Mouse (Mus musculus) hindbrain, embryonic 12.5 days (tissue): ENCODE measurements at regions not wholly inside any gene's neighbourhood (a gene's known extent, or its start where the extent isn't known, plus 50 kb on each side); places are given as distances from the start of the nearest gene placed in this dataset.

Experiments used
- ATAC-seq: fragments of 200-750 bp; cut with Nextera tagmentation; 2 replicates; pipeline ENCODE4 v1.8.0; 2017; ENCODE audit warnings: moderate TSS enrichment; ENCODE audit not compliant: low FRiP score
- H3K27ac ChIP-seq: fragments of 300-500 bp; sonication (generic); 2 replicates; pipeline ENCODE4 v1.5.1; 2016; ENCODE audit warnings: mild to moderate bottlenecking
- H3K27me3 ChIP-seq: fragments of 300-500 bp; sonication (generic); 2 replicates; pipeline ENCODE4 v1.6.1; 2016; ENCODE audit warnings: mild to moderate bottlenecking
- H3K36me3 ChIP-seq: fragments of 300-500 bp; sonication (generic); 2 replicates; pipeline ENCODE4 v1.6.1; 2016; ENCODE audit warnings: mild to moderate bottlenecking
- H3K4me1 ChIP-seq: fragments of 300-500 bp; sonication (generic); 2 replicates; pipeline ENCODE4 v1.6.1; 2016
- H3K4me2 ChIP-seq: fragments of 300-500 bp; sonication (generic); replicated peaks from 2 replicates; pipeline ENCODE4 v1.6.1; 2016; ENCODE audit warnings: mild to moderate bottlenecking
- H3K4me3 ChIP-seq: fragments of 300-500 bp; sonication (generic); 2 replicates; pipeline ENCODE4 v1.5.1; 2016; ENCODE audit warnings: mild to moderate bottlenecking
- H3K9ac ChIP-seq: fragments of 300-500 bp; sonication (generic); 2 replicates; pipeline ENCODE4 v1.6.1; 2016; ENCODE audit warnings: mild to moderate bottlenecking, moderate library complexity
- H3K9me3 ChIP-seq: fragments of 300-500 bp; sonication (generic); replicated peaks from 2 replicates; pipeline ENCODE4 v1.6.1; 2016; ENCODE audit warnings: mild to moderate bottlenecking
- WGBS: fragments of 180-500 bp; shearing (Covaris S2); methylation state at CpG from one replicate; pipeline ENCODE4 v1.1.7; 2016; 5-methylcytosine and 5-hydroxymethylcytosine counted together

DNA sequence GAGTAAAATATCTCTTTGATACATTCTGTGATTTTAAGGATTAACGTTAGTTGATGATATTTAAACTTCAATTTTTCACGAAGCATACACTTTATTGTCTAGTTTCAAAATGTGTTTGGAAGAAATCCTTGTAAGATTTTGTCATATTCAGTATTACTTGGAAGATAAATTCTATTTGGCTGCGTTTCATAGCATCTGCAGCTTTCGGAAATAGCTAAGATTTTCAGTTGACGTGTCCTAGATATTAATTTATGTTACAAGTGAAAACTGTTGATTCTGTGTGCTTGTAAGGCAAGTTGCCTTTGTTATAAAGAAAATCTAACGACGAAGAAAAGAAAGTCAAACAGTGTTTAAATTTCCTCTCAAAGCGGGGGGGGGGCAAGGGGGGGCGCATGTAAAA is 284.5 kb downstream of the Trim52 start:
- WGBS = 91% methylated on average over 9 of the region's 9 CpGs
- Histone ChIP-seq H3K4me1 (no peaks in the 10 kb centered on the region), H3K9me3 (no peaks in the 10 kb centered on the region), H3K36me3 (no peaks in the 10 kb centered on the region), H3K4me2 (no peak overlapping the region), H3K27me3 (no peaks in the 10 kb centered on the region), H3K27ac (no peak overlapping the region), H3K9ac (no peak overlapping the region), H3K4me3 (no peak overlapping the region)
- ATAC-seq = no peak

DNA sequence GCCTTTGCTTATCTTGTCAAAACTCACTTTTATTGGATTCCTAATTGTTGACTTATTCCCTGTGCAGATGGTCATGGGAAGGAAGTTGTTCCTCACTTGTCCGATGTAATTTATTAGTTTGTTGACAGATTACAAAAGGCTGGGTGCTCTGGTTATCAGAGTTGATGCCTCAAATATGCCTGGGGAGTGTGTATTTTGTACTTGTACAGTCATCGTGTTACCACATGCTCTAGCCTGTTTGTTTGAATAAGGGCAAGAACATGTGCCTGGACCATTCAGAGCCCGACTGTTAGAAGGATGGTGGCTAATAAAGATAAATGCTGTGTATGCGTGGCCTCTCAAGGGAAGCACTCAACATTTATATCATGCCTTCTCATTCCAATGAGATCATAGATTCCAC is 288.0 kb downstream of the Trim52 start:
- no peak for ATAC-seq
- WGBS = 72% methylated on average over 4 of the region's 4 CpGs
- no peak overlapping the region for H3K27ac ChIP-seq

GRCm38 (mm10) chr14:106412917-106413558 is 307.0 kb downstream of the Trim52 start:
- Histone ChIP-seq H3K9ac (no peak overlapping the region), H3K27me3 (no peaks in the 10 kb centered on the region), H3K4me3 (no peak overlapping the region), H3K27ac (no peak overlapping the region), H3K4me1 (no peaks in the 10 kb centered on the region), H3K9me3 (no peaks in the 10 kb centered on the region), H3K4me2 (no peak overlapping the region), H3K36me3 (no peaks in the 10 kb centered on the region)
- 88% methylated on average over 2 of the region's 2 CpGs for WGBS
- no peak for ATAC-seq

More for the DNA sequence above, 288.0 kb downstream of the Trim52 start:
- H3K9ac ChIP-seq = no peak overlapping the region
- H3K4me3 ChIP-seq = no peak overlapping the region
- H3K4me1 ChIP-seq = no peaks in the 10 kb centered on the region
- H3K9me3 ChIP-seq = no peaks in the 10 kb centered on the region
- no peaks in the 10 kb centered on the region for H3K36me3 ChIP-seq
- H3K27me3 ChIP-seq = no peaks in the 10 kb centered on the region
- no peak overlapping the region for H3K4me2 ChIP-seq

GRCm38 (mm10) chr14:106424714-106425113 is 318.7 kb downstream of the Trim52 start:
- ATAC-seq = no peak
- H3K27ac ChIP-seq = no peak overlapping the region
- H3K9me3 ChIP-seq = no peaks in the 10 kb centered on the region

DNA sequence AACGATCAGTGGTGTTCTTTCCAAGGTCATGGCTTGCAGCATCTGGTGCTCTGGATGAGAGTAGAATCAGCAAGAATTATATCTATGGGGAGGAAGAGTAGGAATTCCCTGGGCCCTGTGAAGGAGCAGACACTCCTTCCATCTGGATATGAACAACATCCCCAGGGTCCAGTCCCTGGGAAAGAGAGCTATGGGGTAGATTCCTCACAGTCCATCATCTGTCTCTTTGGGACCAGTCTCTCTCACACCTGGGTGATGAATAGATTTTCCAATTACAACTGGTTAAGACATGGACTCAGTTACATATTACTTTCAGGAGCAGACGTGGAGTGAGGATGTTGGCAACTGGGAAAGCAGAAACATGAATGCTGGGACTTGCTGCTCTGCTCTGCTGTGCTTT is 322.6 kb downstream of the Trim52 start:
- Histone ChIP-seq H3K4me1 (no peaks in the 10 kb centered on the region), H3K4me3 (no peak overlapping the region), H3K9ac (no peak overlapping the region), H3K27ac (no peak overlapping the region), H3K36me3 (no peaks in the 10 kb centered on the region), H3K27me3 (no peaks in the 10 kb centered on the region), H3K4me2 (no peak overlapping the region), H3K9me3 (no peaks in the 10 kb centered on the region)
- ATAC-seq = no peak
- WGBS = 82% methylated on average over 2 of the region's 2 CpGs

More at GRCm38 (mm10) chr14:106424714-106425113, 318.7 kb downstream of the Trim52 start:
- Histone ChIP-seq H3K4me2 (no peak overlapping the region), H3K4me1 (no peaks in the 10 kb centered on the region), H3K36me3 (no peaks in the 10 kb centered on the region), H3K9ac (no peak overlapping the region), H3K27me3 (no peaks in the 10 kb centered on the region), H3K4me3 (no peak overlapping the region)
- WGBS = 75% methylated on average over 4 of the region's 4 CpGs

GRCm38 (mm10) chr14:106439282-106439681 is 333.3 kb downstream of the Trim52 start:
- Histone ChIP-seq H3K4me1 (no peaks in the 10 kb centered on the region), H3K27ac (no peak overlapping the region), H3K9me3 (no peaks in the 10 kb centered on the region), H3K27me3 (no peaks in the 10 kb centered on the region), H3K4me2 (no peak overlapping the region), H3K4me3 (no peak overlapping the region), H3K9ac (no peak overlapping the region), H3K36me3 (no peaks in the 10 kb centered on the region)
- WGBS = 18% methylated on average over 5 of the region's 5 CpGs
- ATAC-seq = 0 out of 2 replicates have a peak, but pooled peaks have one; percentile 66

GRCm38 (mm10) chr14:106489074-106489473 is 383.1 kb downstream of the Trim52 start:
- H3K27me3 ChIP-seq = no peaks in the 10 kb centered on the region
- ATAC-seq = no peak
- no peaks in the 10 kb centered on the region for H3K36me3 ChIP-seq
- no peaks in the 10 kb centered on the region for H3K4me1 ChIP-seq
- H3K9me3 ChIP-seq = no peaks in the 10 kb centered on the region
- no peak overlapping the region for H3K9ac ChIP-seq
- 89% methylated on average over 7 of the region's 7 CpGs for WGBS
- H3K4me2 ChIP-seq = no peak overlapping the region
- H3K4me3 ChIP-seq = no peak overlapping the region
- no peak overlapping the region for H3K27ac ChIP-seq

DNA sequence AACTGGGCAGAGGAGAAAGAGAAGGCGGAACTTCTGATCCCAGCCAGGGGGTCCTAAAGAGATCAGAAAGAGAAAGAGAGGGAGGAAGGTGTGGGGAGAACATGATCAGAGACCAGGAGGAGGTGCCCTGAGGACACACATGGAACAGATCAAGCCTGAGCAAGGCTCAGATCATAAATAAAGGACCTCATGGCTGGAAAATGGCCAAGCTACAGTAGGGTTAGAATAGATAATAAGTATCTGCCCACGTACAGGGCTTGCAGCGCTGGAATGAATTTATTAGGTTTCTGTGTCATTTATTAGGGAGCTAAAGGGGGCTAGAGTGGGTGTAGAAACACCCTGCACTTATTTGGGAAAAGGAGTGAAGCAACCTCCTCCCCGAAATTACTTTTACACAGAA is 385.4 kb downstream of the Trim52 start:
- H3K4me3 ChIP-seq = no peak overlapping the region
- no peak overlapping the region for H3K4me2 ChIP-seq
- WGBS = 83% methylated on average over 4 of the region's 4 CpGs
- no peaks in the 10 kb centered on the region for H3K9me3 ChIP-seq
- H3K4me1 ChIP-seq = no peaks in the 10 kb centered on the region
- H3K27ac ChIP-seq = no peak overlapping the region
- no peak for ATAC-seq
- no peaks in the 10 kb centered on the region for H3K27me3 ChIP-seq
- no peak overlapping the region for H3K9ac ChIP-seq
- no peaks in the 10 kb centered on the region for H3K36me3 ChIP-seq

GRCm38 (mm10) chr14:106500344-106501135 is 394.5 kb downstream of the Trim52 start:
- 49% methylated on average over 19 of the region's 19 CpGs for WGBS
- ATAC-seq = no peak
- Histone ChIP-seq H3K4me3 (no peak overlapping the region), H3K27me3 (no peaks in the 10 kb centered on the region), H3K9me3 (no peaks in the 10 kb centered on the region), H3K4me1 (no peaks in the 10 kb centered on the region), H3K36me3 (no peaks in the 10 kb centered on the region), H3K9ac (no peak overlapping the region), H3K4me2 (no peak overlapping the region), H3K27ac (no peak overlapping the region)

- Histone ChIP-seq H3K9ac (no peak overlapping the region), H3K4me1 (no peaks in the 10 kb centered on the region), H3K27me3 (no peaks in the 10 kb centered on the region), H3K36me3 (no peaks in the 10 kb centered on the region), H3K27ac (no peak overlapping the region), H3K4me3 (no peak overlapping the region), H3K9me3 (no peaks in the 10 kb centered on the region), H3K4me2 (no peak overlapping the region)
- 79% methylated on average over 4 of the region's 4 CpGs for WGBS
- no peak for ATAC-seq
These were observed 400.9 kb downstream of the Trim52 start for GRCm38 (mm10) chr14:106506921-106507320.

GRCm38 (mm10) chr14:106518552-106519358 is 412.8 kb downstream of the Trim52 start:
- no peak overlapping the region for H3K27ac ChIP-seq
- 78% methylated on average over 12 of the region's 12 CpGs for WGBS
- ATAC-seq = no peak
- no peaks in the 10 kb centered on the region for H3K36me3 ChIP-seq
- H3K4me2 ChIP-seq = no peak overlapping the region
- no peak overlapping the region for H3K9ac ChIP-seq
- no peaks in the 10 kb centered on the region for H3K4me1 ChIP-seq
- no peaks in the 10 kb centered on the region for H3K9me3 ChIP-seq
- no peaks in the 10 kb centered on the region for H3K27me3 ChIP-seq
- H3K4me3 ChIP-seq = no peak overlapping the region

DNA sequence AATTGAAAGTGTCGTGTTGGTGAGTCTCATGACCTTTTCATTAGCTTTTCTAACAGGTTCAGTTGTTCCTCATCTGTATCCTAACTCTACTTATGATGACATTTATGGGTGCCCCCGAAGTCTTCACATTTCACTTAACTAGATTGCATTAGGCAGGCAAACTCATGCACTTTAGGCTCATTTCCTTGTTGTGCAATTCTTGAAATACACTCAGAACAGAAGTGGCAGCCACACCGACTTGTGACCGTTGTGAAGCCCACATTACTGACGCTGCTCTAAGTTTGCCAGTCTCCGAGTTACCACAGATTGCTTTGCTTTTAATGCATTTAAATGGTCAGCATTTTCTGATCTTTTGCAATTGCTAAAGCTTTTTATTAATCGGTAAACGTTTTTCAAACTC is 414.8 kb downstream of the Trim52 start:
- Histone ChIP-seq H3K4me3 (no peak overlapping the region), H3K27ac (no peak overlapping the region), H3K9ac (no peak overlapping the region), H3K9me3 (no peaks in the 10 kb centered on the region), H3K4me2 (no peak overlapping the region), H3K36me3 (no peaks in the 10 kb centered on the region), H3K27me3 (no peaks in the 10 kb centered on the region), H3K4me1 (no peaks in the 10 kb centered on the region)
- no peak for ATAC-seq
- 84% methylated on average over 8 of the region's 8 CpGs for WGBS
